Mouse (Mus musculus): ENCODE measurements at regions not wholly inside any gene's neighbourhood (a gene's known extent, or its start where the extent isn't known, plus 50 kb on each side); places are given as distances from the start of the nearest gene placed in this dataset.

- Histone ChIP-seq H3K27ac (ENCODE audit: control insufficient read depth, low read depth, low read length) (no peak overlapping the region), H3K27me3 (ENCODE audit: control insufficient read depth in 1 of 2, insufficient read depth in 2 of 2, low read length in 2 of 2) (no peaks in the 10 kb centered on the region), H3K9me3 (replicated peaks; ENCODE audit: insufficient read depth, low read length) (no peaks in the 10 kb centered on the region), H3K36me3 (ENCODE audit: control insufficient read depth in 1 of 2, insufficient read depth in 2 of 2, low read length in 2 of 2) (no peaks in the 10 kb centered on the region), H3K4me1 (ENCODE audit: control insufficient read depth in 1 of 2, insufficient read depth in 2 of 2, low read length in 2 of 2) (no peaks in the 10 kb centered on the region), H3K4me3 (ENCODE audit: control insufficient read depth in 1 of 2, insufficient read depth in 1 of 2, low read depth in 2 of 2, low read length in 2 of 2) (no peak overlapping the region), H3K9ac (ENCODE audit: control insufficient read depth, low read depth, low read length, poor library complexity, severe bottlenecking) (no peak overlapping the region), H3K79me2 (ENCODE audit: control insufficient read depth, insufficient read depth, low read length, poor library complexity) (no peaks in the 10 kb centered on the region)
- TF ChIP-seq ZMIZ1 (IDR thresholded peaks at IDR 0.05; ENCODE audit: low read depth, low read length) (no peak), KAT2A (conservative IDR thresholded peaks at IDR 0.05; ENCODE audit: low read depth, low read length) (no peak), SMC3 (IDR thresholded peaks at IDR 0.05; ENCODE audit: low read depth, low read length) (no peak), JUND (IDR thresholded peaks at IDR 0.05; ENCODE audit: low read depth, low read length) (no peak), ZKSCAN1 (IDR thresholded peaks at IDR 0.05; ENCODE audit: low read depth, low read length) (no peak), ZC3H11A (IDR thresholded peaks at IDR 0.05; ENCODE audit: low read depth, low read length) (no peak), NRF1 (IDR thresholded peaks at IDR 0.05; ENCODE audit: insufficient read depth, low read depth, low read length, poor library complexity, severe bottlenecking) (no peak), MXI1 (IDR thresholded peaks at IDR 0.05; ENCODE audit: low read depth, low read length) (no peak), POLR2AphosphoS5 (IDR thresholded peaks at IDR 0.05; ENCODE audit: borderline replicate concordance, low read depth, low read length) (no peak), POLR2A (IDR thresholded peaks at IDR 0.05; ENCODE audit: control insufficient read depth in 1 of 2, insufficient read depth in 1 of 2, low read depth in 1 of 2, low read length in 2 of 2, poor library complexity in 1 of 2) (no peak), RAD21 (IDR thresholded peaks at IDR 0.05; ENCODE audit: low read depth, low read length) (no peak), ETS1 (IDR thresholded peaks at IDR 0.05; ENCODE audit: low read depth, low read length) (no peak), TAL1 (IDR thresholded peaks at IDR 0.05; ENCODE audit: low read length) (no peak), GABPA (IDR thresholded peaks at IDR 0.05; ENCODE audit: low read depth, low read length) (no peak), MAZ (IDR thresholded peaks at IDR 0.05; ENCODE audit: low read depth, low read length) (no peak)
- DNase-seq (ENCODE audit: low read depth, low spot score), result no peak
Observed at GRCm38 (mm10) chr1:96347231-96347630, 524.7 kb downstream of the Slco4c1 start.

- no peak overlapping the region for H3K27ac ChIP-seq (ENCODE audit: control insufficient read depth, low read depth, low read length)
- H3K4me1 ChIP-seq (ENCODE audit: control insufficient read depth in 1 of 2, insufficient read depth in 2 of 2, low read length in 2 of 2), result no peaks in the 10 kb centered on the region
- no peaks in the 10 kb centered on the region for H3K9me3 ChIP-seq (replicated peaks; ENCODE audit: insufficient read depth, low read length)
- H3K4me3 ChIP-seq (ENCODE audit: control insufficient read depth in 1 of 2, insufficient read depth in 1 of 2, low read depth in 2 of 2, low read length in 2 of 2), result no peak overlapping the region
- TF ChIP-seq MEF2A (IDR thresholded peaks at IDR 0.05; ENCODE audit: extremely low read depth, insufficient replicate concordance, low read depth, low read length, poor library complexity, severe bottlenecking) (no peak), USF2 (IDR thresholded peaks at IDR 0.05; ENCODE audit: borderline replicate concordance in 1 of 2, insufficient read depth in 1 of 2, low read depth in 1 of 2, low read length in 2 of 2) (no peak), ZMIZ1 (IDR thresholded peaks at IDR 0.05; ENCODE audit: low read depth, low read length) (no peak), E2F4 (IDR thresholded peaks at IDR 0.05; ENCODE audit: borderline replicate concordance, low read depth, low read length) (no peak), TBP (IDR thresholded peaks at IDR 0.05; ENCODE audit: low read depth, low read length) (no peak), GABPA (IDR thresholded peaks at IDR 0.05; ENCODE audit: low read depth, low read length) (no peak), ZC3H11A (IDR thresholded peaks at IDR 0.05; ENCODE audit: low read depth, low read length) (no peak), UBTF (IDR thresholded peaks at IDR 0.05; ENCODE audit: borderline replicate concordance, insufficient read depth, low read depth, low read length) (no peak), CHD2 (IDR thresholded peaks at IDR 0.05; ENCODE audit: low read length) (no peak), CHD1 (IDR thresholded peaks at IDR 0.05; ENCODE audit: low read depth, low read length) (no peak)
- H3K9ac ChIP-seq (ENCODE audit: control insufficient read depth, low read depth, low read length, poor library complexity, severe bottlenecking), result no peak overlapping the region
- no peaks in the 10 kb centered on the region for H3K36me3 ChIP-seq (ENCODE audit: control insufficient read depth in 1 of 2, insufficient read depth in 2 of 2, low read length in 2 of 2)
- no peaks in the 10 kb centered on the region for H3K27me3 ChIP-seq (ENCODE audit: control insufficient read depth in 1 of 2, insufficient read depth in 2 of 2, low read length in 2 of 2)
- DNase-seq (ENCODE audit: low read depth, low spot score), result no peak
- H3K79me2 ChIP-seq (ENCODE audit: control insufficient read depth, insufficient read depth, low read length, poor library complexity), result no peaks in the 10 kb centered on the region
Observed at GRCm38 (mm10) chr1:96346465-96347002, 525.4 kb downstream of the Slco4c1 start.

All from MEL (cell line).